Mouse (Mus musculus) myocyte (in vitro differentiated cells): ENCODE data around the gene Ntrk3.

Experiments
- E2F4 ChIP-seq: IDR thresholded peaks from one replicate; pipeline ENCODE4 v1.6.1; 2011; ENCODE audit warnings: mild to moderate bottlenecking, control low read depth, moderate library complexity; ENCODE audit not compliant: insufficient read depth
- MAX ChIP-seq: IDR thresholded peaks from one replicate; pipeline ENCODE4 v1.6.1; 2011; ENCODE audit warnings: low read depth, mild to moderate bottlenecking, control low read depth
- MYOD1 ChIP-seq, 3 experiments: IDR thresholded peaks; one replicate each; pipeline ENCODE4 v1.6.1; 2011; ENCODE audit warnings: control low read depth in 2 of 3, low read depth in 2 of 3, mild to moderate bottlenecking in 2 of 3, moderate library complexity in 1 of 3; ENCODE audit not compliant: insufficient read length in 2 of 3, control insufficient read depth in 1 of 3
- MYOG ChIP-seq, 3 experiments: IDR thresholded peaks; one replicate each; pipeline ENCODE4 v1.6.1; 2011; ENCODE audit warnings: control low read depth in 2 of 3, low read depth in 2 of 3, mild to moderate bottlenecking in 2 of 3; ENCODE audit not compliant: insufficient read length in 2 of 3, control insufficient read depth in 1 of 3, insufficient read depth in 1 of 3
- POLR2A ChIP-seq: IDR thresholded peaks from one replicate; pipeline ENCODE4 v1.6.1; 2011; ENCODE audit warnings: low read depth, mild to moderate bottlenecking, control low read depth, moderate library complexity; ENCODE audit not compliant: insufficient read length
- POLR2AphosphoS2 ChIP-seq: IDR thresholded peaks from one replicate; pipeline ENCODE4 v1.6.1; 2011; ENCODE audit warnings: low read depth, control low read depth; ENCODE audit not compliant: insufficient read length
- REST ChIP-seq: IDR thresholded peaks from one replicate; pipeline ENCODE4 v1.6.1; 2011; ENCODE audit warnings: mild to moderate bottlenecking, control low read depth, moderate library complexity; ENCODE audit not compliant: insufficient read depth, insufficient read length
- SRF ChIP-seq: IDR thresholded peaks from one replicate; pipeline ENCODE4 v1.6.1; 2011; ENCODE audit warnings: low read depth; ENCODE audit not compliant: control insufficient read depth, insufficient read length
- TCF12 ChIP-seq: IDR thresholded peaks from one replicate; pipeline ENCODE4 v1.6.1; 2011; ENCODE audit warnings: mild to moderate bottlenecking, control low read depth; ENCODE audit not compliant: poor library complexity, insufficient read depth, severe bottlenecking
- USF1 ChIP-seq: IDR thresholded peaks from one replicate; pipeline ENCODE4 v1.6.1; 2011; ENCODE audit warnings: low read depth, mild to moderate bottlenecking, control low read depth, moderate library complexity

GRCm38 (mm10) chr7:78586800-78587199 is 151.0 kb downstream of the Ntrk3 start:
- TF ChIP-seq POLR2A (no peak), MYOG (IDR thresholded peaks at IDR 0.05; ENCODE audit: control insufficient read depth in 1 of 3, insufficient read depth in 1 of 3, insufficient read length in 2 of 3, low read depth in 2 of 3) (no peak), POLR2AphosphoS2 (no peak), MYOD1 (IDR thresholded peaks at IDR 0.05; ENCODE audit: control insufficient read depth in 1 of 3, insufficient read length in 2 of 3, low read depth in 2 of 3) (no peak), MAX (no peak), REST (no peak), E2F4 (no peak), SRF (no peak), TCF12 (no peak), USF1 (no peak)
